Mouse (Mus musculus) liver, adult (tissue): ENCODE results near the gene Orai3.

Source experiments
- GATA4 ChIP-seq: IDR thresholded peaks from 2 replicates; pipeline ENCODE4 v1.6.1; 2014; ENCODE audit warnings: mild to moderate bottlenecking, low read length; ENCODE audit not compliant: insufficient replicate concordance

Gene Orai3

GRCm38 (mm10) chr7:127809846-127810245 lies 40.2 kb downstream of the Orai3 start:
- TF ChIP-seq GATA4 = no peak

- TF ChIP-seq GATA4 = no peak
Observed at GRCm38 (mm10) chr7:127810650-127811049, 41.0 kb downstream of the Orai3 start.

- TF ChIP-seq GATA4 = no peak
Observed at GRCm38 (mm10) chr7:127811240-127811639, 41.6 kb downstream of the Orai3 start.

GRCm38 (mm10) chr7:127812292-127812691 lies 42.7 kb downstream of the Orai3 start:
- no peak for TF ChIP-seq GATA4

- no peak for TF ChIP-seq GATA4
Observed at GRCm38 (mm10) chr7:127813821-127814220, 44.2 kb downstream of the Orai3 start.

DNA sequence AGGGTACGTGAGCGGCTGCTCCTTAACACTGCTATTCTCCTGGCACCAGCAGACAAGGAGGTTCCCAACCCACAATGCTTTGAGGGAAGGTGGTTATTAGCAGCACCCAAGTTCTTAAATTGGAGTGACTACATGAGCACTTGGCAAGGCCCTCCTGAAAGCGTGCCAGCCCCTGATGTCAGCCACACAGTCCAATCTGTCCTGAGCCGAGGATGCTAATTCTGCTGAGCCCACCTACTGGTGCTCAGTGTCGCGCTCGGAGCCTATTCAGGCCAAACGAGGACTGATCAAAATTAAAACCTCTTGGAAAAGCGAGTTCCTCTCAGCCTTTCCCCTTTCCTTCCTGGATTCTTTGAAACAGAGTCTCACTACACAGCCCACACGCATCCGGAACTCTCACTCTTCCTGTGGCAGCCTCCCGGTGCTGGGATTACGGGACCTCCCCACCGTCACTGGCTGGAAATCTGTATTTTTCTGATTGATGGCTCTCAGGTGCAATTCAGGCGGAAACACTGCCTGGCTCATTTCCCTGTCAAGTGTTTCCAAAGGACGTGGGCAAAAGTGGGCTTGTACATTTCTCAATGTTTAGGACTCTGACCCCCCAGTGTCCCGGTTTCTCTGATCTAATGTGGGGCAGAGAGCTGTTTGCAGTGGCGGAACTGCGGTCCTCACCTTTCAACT lies 44.8 kb downstream of the Orai3 start:
- no peak for TF ChIP-seq GATA4

DNA sequence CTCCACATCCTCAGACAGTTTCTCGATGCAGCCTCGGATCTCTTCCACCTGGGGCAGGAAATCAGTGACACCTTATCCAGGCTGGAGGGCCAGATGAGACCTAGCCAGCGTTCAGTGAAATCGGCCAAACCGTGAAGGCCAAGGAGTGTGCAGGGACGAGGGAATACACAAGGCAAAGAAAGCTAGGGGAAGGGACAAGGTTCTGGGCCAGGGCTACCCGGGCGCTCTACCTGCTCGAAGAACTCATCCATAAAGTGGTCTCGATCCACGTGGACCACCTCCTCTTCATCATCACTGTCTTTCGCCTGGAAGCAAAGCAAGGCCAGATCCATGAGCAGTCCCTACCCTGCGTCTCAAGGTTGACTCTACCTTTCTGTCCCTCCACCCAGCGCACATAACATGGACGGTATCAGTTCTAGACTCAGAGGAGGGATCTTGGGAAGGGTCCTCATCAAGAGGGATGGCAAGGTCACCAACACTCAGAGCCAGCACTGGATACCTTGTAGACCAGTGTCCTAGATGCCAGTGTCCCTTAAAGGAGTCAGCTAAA lies 45.6 kb downstream of the Orai3 start:
- TF ChIP-seq GATA4 = no peak

DNA sequence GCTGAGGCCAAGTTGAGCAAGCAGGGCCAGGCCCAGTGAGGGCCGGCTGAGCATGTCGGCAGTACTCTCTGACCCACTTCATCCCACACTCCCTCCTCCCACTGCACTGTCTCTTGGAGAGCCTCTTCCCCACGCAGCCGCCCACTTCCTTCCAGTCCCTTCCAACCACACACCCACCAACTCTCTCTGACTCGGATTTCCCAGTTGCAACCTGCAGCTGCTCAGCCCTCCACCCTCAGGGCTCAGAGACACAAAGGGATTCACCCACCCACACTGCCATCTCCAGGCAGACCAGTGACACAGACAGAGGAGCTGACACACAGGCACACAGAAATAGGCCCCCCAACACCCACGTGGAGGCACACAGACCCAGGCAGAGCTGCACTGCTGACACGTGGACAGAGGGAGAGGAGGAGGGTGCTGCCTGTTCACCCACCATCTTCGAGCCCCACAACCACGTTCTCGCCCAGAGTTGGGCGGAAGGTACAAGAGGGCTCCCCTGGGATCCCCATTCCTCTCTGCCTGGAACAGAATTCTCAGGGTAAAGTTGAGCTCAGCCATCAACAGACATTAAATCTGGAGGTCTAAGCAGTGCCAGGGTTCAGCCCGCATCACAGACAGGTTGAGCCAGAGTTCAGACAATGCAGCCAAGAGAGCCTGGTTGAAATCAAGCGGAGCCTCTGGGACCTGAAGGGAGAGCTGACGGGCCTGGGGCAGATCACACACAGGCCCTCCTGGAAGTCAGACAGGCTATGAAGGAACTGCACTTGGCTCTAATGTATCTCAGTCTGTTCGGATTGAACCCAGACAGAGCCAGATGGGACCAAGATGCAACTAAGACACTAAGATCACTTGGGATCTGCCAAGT lies 46.6 kb downstream of the Orai3 start:
- no peak; the same call in 1 of the 2 replicates for TF ChIP-seq GATA4

DNA sequence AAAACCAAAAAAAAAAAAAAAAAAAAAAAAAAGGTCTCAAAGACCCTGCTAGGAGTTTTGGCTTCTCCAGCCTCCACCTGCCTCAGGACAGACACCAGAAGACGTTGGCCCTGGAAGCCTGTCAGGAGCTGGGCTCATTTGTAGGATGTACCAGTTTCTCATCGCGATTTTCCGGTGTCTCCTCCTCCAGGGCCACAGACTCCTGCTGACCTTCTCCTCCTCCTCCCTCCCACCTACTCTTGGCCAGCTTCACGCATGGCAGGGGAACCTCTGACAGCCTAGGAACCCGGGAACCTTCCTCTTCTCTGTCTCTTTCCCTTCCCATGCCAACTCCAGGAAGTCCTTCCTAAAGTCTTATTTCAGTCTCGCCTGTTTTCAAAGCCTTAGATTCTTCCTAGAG lies 47.4 kb downstream of the Orai3 start:
- no peak for TF ChIP-seq GATA4

- no peak for TF ChIP-seq GATA4
Observed at GRCm38 (mm10) chr7:127817776-127818175, 48.2 kb downstream of the Orai3 start.

DNA sequence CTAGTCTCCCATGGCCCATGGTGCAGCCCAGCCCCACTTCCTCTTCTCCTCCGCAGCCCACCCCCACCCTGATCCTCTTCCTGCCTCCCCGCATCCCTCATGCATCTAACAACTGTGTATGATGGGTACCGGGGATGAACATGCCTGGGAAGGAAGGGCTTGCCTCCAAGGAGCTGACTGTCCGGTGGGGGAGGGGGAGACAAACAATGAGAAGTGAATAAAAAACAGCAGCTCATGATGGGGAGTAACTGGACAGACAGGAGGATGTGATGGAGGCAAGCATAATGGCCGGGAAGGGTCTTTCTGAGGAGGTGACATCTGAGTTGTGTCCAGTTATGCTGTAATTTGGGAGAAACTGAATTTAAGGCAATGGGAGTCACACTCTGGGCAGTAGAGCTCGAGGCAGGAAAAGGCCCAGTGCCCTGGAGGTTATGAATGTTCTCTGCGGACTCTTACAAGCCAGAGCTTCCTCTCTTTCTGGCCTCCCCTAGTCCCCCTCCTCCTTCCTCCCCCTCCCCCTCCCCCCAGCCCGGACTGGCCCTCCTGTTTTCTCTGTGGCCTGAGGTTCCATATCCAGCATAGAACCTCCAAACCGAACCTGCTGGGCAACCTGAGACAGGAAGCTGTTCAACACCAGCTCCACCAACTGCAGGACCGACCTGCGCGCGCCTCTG lies 51.4 kb downstream of the Orai3 start:
- no peak for TF ChIP-seq GATA4

DNA sequence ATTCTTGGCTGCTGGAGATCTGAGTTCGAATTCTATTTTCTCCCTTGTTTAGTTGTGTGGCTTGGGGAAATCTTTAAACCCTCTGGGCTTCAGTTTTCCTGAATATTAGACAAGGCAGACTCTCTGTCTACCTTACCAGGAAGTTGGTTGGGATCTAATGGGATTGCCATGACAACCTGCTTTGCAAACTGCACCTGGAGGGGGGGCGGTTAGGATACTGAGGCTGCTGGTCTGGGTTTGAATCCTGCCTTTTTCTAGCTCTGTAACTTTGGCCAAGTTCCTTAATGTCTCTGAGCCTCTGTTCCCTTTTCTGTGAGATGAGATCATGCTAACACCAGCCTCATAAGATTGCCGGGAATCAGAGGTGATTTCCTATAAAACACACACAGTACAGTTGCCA lies 52.9 kb downstream of the Orai3 start:
- TF ChIP-seq GATA4 = no peak

DNA sequence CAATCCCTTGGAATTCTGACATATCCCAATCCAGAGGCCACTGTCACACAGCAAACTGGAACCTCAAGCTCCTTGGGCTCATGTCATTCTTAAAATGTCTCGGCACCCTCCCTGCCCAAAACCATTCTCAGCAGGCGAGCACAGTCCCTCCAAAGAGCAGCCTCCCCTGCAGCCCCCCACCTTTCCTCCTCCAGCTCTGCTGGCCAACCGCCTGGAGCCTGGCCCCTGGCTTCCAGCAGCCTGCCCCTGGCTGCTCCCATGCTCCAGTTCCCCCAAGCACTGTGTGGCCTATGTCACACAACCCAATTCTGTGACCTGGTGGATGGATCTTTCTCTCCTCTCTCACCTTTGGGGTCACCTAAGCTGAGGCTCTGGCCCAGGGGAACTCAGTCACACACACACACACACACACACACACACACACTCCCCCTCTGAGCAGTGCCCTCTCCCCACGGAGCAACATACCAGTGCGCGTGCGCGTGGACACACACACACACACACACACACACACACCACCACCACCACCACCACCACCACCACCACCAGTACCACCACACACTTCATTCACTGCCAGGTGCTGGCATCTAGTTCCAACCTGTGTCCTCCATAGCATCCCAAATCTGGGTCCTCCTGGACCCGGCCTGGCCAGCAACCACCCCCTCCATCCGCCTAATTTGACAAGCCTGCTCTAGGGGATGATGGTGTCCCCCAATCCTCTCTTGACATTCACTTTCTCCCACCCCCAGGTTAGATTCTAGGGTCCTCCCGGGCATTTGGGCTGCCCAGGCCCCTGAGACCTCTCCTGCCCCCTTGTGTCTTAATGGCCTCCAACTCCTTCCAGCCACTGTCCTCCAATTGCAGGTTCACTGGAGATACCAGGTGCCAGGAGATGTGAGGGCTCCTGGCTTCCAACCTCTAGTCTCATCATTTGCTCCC lies 53.9 kb downstream of the Orai3 start:
- TF ChIP-seq GATA4 = no peak

- TF ChIP-seq GATA4 = no peak
Observed at GRCm38 (mm10) chr7:127824176-127824871, 54.7 kb downstream of the Orai3 start, which contains the start of the genes Stx4a and Stx1b. Stx4a (plus strand) TSS chr7:127824294. Stx1b (minus strand) TSS chr7:127824549.
